In the genomic region with DNA sequence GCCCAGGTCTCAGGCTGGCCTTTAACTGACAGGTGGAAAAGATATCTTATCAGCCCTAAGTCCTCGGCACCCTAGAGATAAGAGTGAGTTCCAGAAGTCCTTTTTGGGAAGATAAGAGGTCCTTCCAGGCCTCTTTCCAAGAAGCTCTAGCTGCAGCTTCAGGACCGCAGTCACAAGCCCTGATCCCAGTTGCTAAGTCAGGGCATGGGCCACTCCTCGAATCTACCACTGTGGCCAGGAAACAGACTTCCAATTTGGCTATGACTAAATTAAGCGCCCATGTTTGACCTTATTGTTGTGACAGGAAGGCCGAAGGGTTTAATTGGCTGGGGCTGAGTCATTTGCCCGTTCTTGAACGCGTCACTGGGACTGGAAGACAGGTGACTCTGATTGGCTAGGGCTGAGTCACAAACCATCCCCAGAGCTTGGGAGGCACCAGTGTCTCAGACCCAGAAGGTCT, we compare ENCODE assay signal across 15 mouse cellular contexts. TPM values are rescaled to one million over a fixed set of nuclear protein-coding genes. Genes with fewer than 3 reads are reported as not detected.
DNase-seq lines count a peak whose midpoint lies in the region; ATAC-seq and TF ChIP-seq lines count a peak whose summit lies in the region.
"Had no signal": no experiment of that assay in that cellular context is flagged by ENCODE, and none has a peak within 500 bp of the region (broad histone marks: within the 10 kb centered on the region; RNA-seq: fewer than 3 reads in every experiment).

No protein-coding gene starts in this region.

- no peaks in the 10 kb centered on the region for H3K9me3 ChIP-seq in liver, embryonic 12.5 days (replicated peaks)
- no peaks in the 10 kb centered on the region for H3K9me3 ChIP-seq in midbrain, postnatal 0 days (ENCODE audit: low read length)
- H3K9me3 ChIP-seq: embryonic facial prominence, embryonic 13.5 days; hindbrain, embryonic 13.5 days; megakaryocyte, embryonic 14.5 days had no signal

- H3K36me3 ChIP-seq in C2C12 (ENCODE audit: control insufficient read depth, insufficient read depth): no peaks in the 10 kb centered on the region
- no peaks in the 10 kb centered on the region for H3K36me3 ChIP-seq in liver, embryonic 12.5 days
- no peaks in the 10 kb centered on the region for H3K36me3 ChIP-seq in midbrain, postnatal 0 days (ENCODE audit: insufficient read depth, low read length)
- H3K36me3 ChIP-seq: embryonic facial prominence, embryonic 13.5 days; hindbrain, embryonic 13.5 days had no signal

- H3K27me3 ChIP-seq in C2C12 (ENCODE audit: control insufficient read depth, insufficient read depth, insufficient read length): no peaks in the 10 kb centered on the region
- H3K27me3 ChIP-seq in liver, embryonic 12.5 days (replicated peaks): peaks cover 38% of the 10 kb centered on the region
- H3K27me3 ChIP-seq in midbrain, postnatal 0 days (ENCODE audit: insufficient read depth, low read length): no peaks in the 10 kb centered on the region
- H3K27me3 ChIP-seq: embryonic facial prominence, embryonic 13.5 days; hindbrain, embryonic 13.5 days had no signal

- peak overlapping the region; percentile 58; the same call in 1 of the 2 replicates for H3K27ac ChIP-seq in liver, embryonic 12.5 days
- H3K27ac ChIP-seq in midbrain, postnatal 0 days (ENCODE audit: low read depth, low read length): no peak overlapping the region
- H3K27ac ChIP-seq: embryonic facial prominence, embryonic 13.5 days had no signal

- ATAC-seq in liver, embryonic 12.5 days: peak; percentile 83
- ATAC-seq in midbrain, postnatal 0 days (ENCODE audit: low FRiP score): no peak

- H3ac ChIP-seq in C2C12 (ENCODE audit: control insufficient read depth, insufficient read length, low read depth): no peak overlapping the region

- H3K4me3 ChIP-seq in C2C12 (ENCODE audit: insufficient read depth, poor library complexity, severe bottlenecking): no peak overlapping the region
- H3K4me3 ChIP-seq in liver, embryonic 12.5 days: no peak overlapping the region
- H3K4me3 ChIP-seq in midbrain, postnatal 0 days (ENCODE audit: low read depth, low read length): no peak overlapping the region
- H3K4me3 ChIP-seq: embryonic facial prominence, embryonic 13.5 days; hindbrain, embryonic 13.5 days; megakaryocyte, embryonic 14.5 days had no signal

- H3K79me2 ChIP-seq in C2C12 (ENCODE audit: control insufficient read depth, insufficient read depth): no peaks in the 10 kb centered on the region

- peak overlapping the region; percentile 18; the same call in 1 of the 2 replicates for H3K9ac ChIP-seq in liver, embryonic 12.5 days
- H3K9ac ChIP-seq in midbrain, postnatal 0 days (replicated peaks; ENCODE audit: low read length, poor library complexity, severe bottlenecking): no peak overlapping the region
- H3K9ac ChIP-seq: embryonic facial prominence, embryonic 13.5 days; hindbrain, embryonic 13.5 days had no signal

- peak; percentile 67 for DNase-seq in 3T3-L1 (ENCODE audit: low read depth, low spot score)
- DNase-seq in c-Kit-negative CD71-positive TER-119-positive erythroid progenitor cells, embryonic 14.5 days (ENCODE audit: low read depth, low spot score): peak; percentile 65
- DNase-seq in right cerebral cortex, postnatal 36 days (ENCODE audit: low spot score in 2 of 2): no peak
- DNase-seq in layer of hippocampus, adult 9-10 months (ENCODE audit: low spot score): no peak
- DNase-seq in midbrain, postnatal 0 days (ENCODE audit: low spot score): no peak
- DNase-seq: gastrocnemius, postnatal 10 days; kidney, postnatal 4 days; thymus, postnatal 25 days had no signal

- H3K4me2 ChIP-seq in liver, embryonic 12.5 days: peak overlapping the region; percentile 46
- no peak overlapping the region for H3K4me2 ChIP-seq in midbrain, postnatal 0 days (ENCODE audit: low read depth, low read length, poor library complexity, severe bottlenecking)
- H3K4me2 ChIP-seq: embryonic facial prominence, embryonic 13.5 days; hindbrain, embryonic 13.5 days had no signal

- peaks cover 33% of the 10 kb centered on the region for H3K4me1 ChIP-seq in liver, embryonic 12.5 days
- no peaks in the 10 kb centered on the region for H3K4me1 ChIP-seq in midbrain, postnatal 0 days (ENCODE audit: insufficient read depth, low read length)
- H3K4me1 ChIP-seq: hindbrain, embryonic 13.5 days had no signal

- 15% methylated on average over 8 of the region's 8 CpGs for WGBS in liver, embryonic 12.5 days (ENCODE audit: insufficient replicate concordance)
- WGBS in midbrain, postnatal 0 days: 73% methylated on average over 8 of the region's 8 CpGs

- no peak for TF ChIP-seq CTCF in C2C12 (IDR thresholded peaks at IDR 0.05; ENCODE audit: control insufficient read depth, insufficient read depth, insufficient read length)
- TF ChIP-seq CTCF in midbrain, postnatal 0 days (IDR thresholded peaks at IDR 0.05): no peak

- no peaks in the 10 kb centered on the region for H3K79me3 ChIP-seq in C2C12 (ENCODE audit: low read depth)

TF ChIP-seq in C2C12, 6 proteins besides CTCF, POLR2A, EP300 and RAD21:
- no peak for TF ChIP-seq USF1 (IDR thresholded peaks at IDR 0.05; ENCODE audit: low read depth)
- TF ChIP-seq MYOD1 (IDR thresholded peaks at IDR 0.05; ENCODE audit: control insufficient read depth, insufficient read length, low read depth): peak; percentile 50

RNA-seq across cellular contexts. Expression of a gene that starts 12.3 kb away (rescaled TPM):
- polyA plus RNA-seq in C2C12 (2012; fragmentation: generic; extraction: Trizol): 13.3 TPM
- polyA plus RNA-seq in liver, embryonic 12.5 days (2016; fragmentation: Nextera tagmentation; extraction: Ambion mirVana): 26.3 and 29.4 TPM in 2 replicates
- total RNA-seq in midbrain, postnatal 0 days (2014; rRNA removed): 27.7 and 28.0 TPM in 2 replicates
- 17.9 and 18.3 TPM in 2 replicates for polyA plus RNA-seq in midbrain, postnatal 0 days (2015; fragmentation: Nextera tagmentation; extraction: Ambion mirVana)

RNA-seq across cellular contexts. Expression of a gene that starts 44.8 kb away (rescaled TPM):
- not detected for polyA plus RNA-seq in C2C12 (2012; fragmentation: generic; extraction: Trizol)
- polyA plus RNA-seq in liver, embryonic 12.5 days (2016; fragmentation: Nextera tagmentation; extraction: Ambion mirVana): 2.0 and 2.1 TPM in 2 replicates
- not detected in 2 replicates for total RNA-seq in midbrain, postnatal 0 days (2014; rRNA removed)
- polyA plus RNA-seq in midbrain, postnatal 0 days (2015; fragmentation: Nextera tagmentation; extraction: Ambion mirVana): 0.36 TPM in 1 of 2 replicates, not detected in the other
- total RNA-seq: gastrocnemius, postnatal 10 days had no signal
- polyA plus RNA-seq: hindbrain, embryonic 13.5 days; limb, embryonic 11.5 days; neural tube, embryonic 14.5 days had no signal

Comparison
In these comparisons a context has a peak if more than half of its experiments do, and no peak if none do; other contexts are left out.
1. DNase-seq: peak in 3T3-L1 (single experiment) and c-Kit-negative CD71-positive TER-119-positive erythroid progenitor cells, embryonic 14.5 days (single experiment); none in right cerebral cortex, postnatal 36 days (0 of 2), layer of hippocampus, adult 9-10 months (single experiment) and midbrain, postnatal 0 days (single experiment).